Mouse (Mus musculus): Measurements from ENCODE around the gene Ercc1. TPM values are rescaled to one million over a fixed set of nuclear protein-coding genes. Genes with fewer than 3 reads are reported as not detected.

Gene Ercc1
- total RNA-seq, 2 experiments from 2014 or later, result 48.9 to 51.8 TPM

GRCm38 (mm10) chr7:19326359-19326758 is 18.2 kb upstream of the Ercc1 start:
- Histone ChIP-seq H3K4me3 (peak overlapping the region; percentile 47), H3K27ac (peak overlapping the region; percentile 92)
- DNase-seq (ENCODE audit: extremely low spot score in 1 of 2, low spot score in 2 of 2), result peak; percentile 74 to 79
- no peak for TF ChIP-seq CTCF (IDR thresholded peaks at IDR 0.05)
- intact Hi-C loops (cut with DNase I), result no loop called here

GRCm38 (mm10) chr7:19327128-19327527 is 17.4 kb upstream of the Ercc1 start:
- no peak for TF ChIP-seq CTCF (IDR thresholded peaks at IDR 0.05)
- intact Hi-C loops (cut with DNase I), result no loop called here
- DNase-seq (ENCODE audit: extremely low spot score in 1 of 2, low spot score in 2 of 2), result peak; percentile 86 to 87
- Histone ChIP-seq H3K27ac (peak overlapping the region; percentile 92), H3K4me3 (peak overlapping the region; percentile 47)

GRCm38 (mm10) chr7:19327782-19328181 is 16.8 kb upstream of the Ercc1 start:
- no peak for TF ChIP-seq CTCF (IDR thresholded peaks at IDR 0.05)
- no peak overlapping the region; the same call in 1 of the 2 replicates for H3K27ac ChIP-seq
- no peak overlapping the region for H3K4me3 ChIP-seq
- DNase-seq (ENCODE audit: extremely low spot score in 1 of 2, low spot score in 2 of 2), result no peak
- intact Hi-C loops (cut with DNase I), result no loop called here

GRCm38 (mm10) chr7:19328425-19328824 is 16.2 kb upstream of the Ercc1 start:
- no peak overlapping the region for H3K27ac ChIP-seq
- no peak for DNase-seq (ENCODE audit: extremely low spot score in 1 of 2, low spot score in 2 of 2)
- TF ChIP-seq CTCF (IDR thresholded peaks at IDR 0.05), result peak; percentile 43
- no peak overlapping the region for H3K4me3 ChIP-seq
- intact Hi-C loops (cut with DNase I), result no loop called here

- DNase-seq (ENCODE audit: extremely low spot score in 1 of 2, low spot score in 2 of 2), result no peak
- TF ChIP-seq CTCF (IDR thresholded peaks at IDR 0.05), result no peak
- Histone ChIP-seq H3K4me3 (no peak overlapping the region), H3K27ac (peak overlapping the region; percentile 97; the same call in 1 of the 2 replicates)
- intact Hi-C loops (cut with DNase I), result no loop called here
Measured at GRCm38 (mm10) chr7:19331910-19332309, 12.7 kb upstream of the Ercc1 start.

- Histone ChIP-seq H3K4me3 (peak overlapping the region; percentile 50), H3K27ac (peak overlapping the region; percentile 97)
- no peak for TF ChIP-seq CTCF (IDR thresholded peaks at IDR 0.05)
- intact Hi-C loops (cut with DNase I), result no loop called here
- DNase-seq (ENCODE audit: extremely low spot score in 1 of 2, low spot score in 2 of 2), result peak; percentile 88
Measured at GRCm38 (mm10) chr7:19332709-19333352, 11.7 kb upstream of the Ercc1 start.

GRCm38 (mm10) chr7:19335583-19335982 is 9.0 kb upstream of the Ercc1 start:
- Histone ChIP-seq H3K4me3 (no peak overlapping the region), H3K27ac (no peak overlapping the region)
- intact Hi-C loops (cut with DNase I), result no loop called here
- DNase-seq (ENCODE audit: extremely low spot score in 1 of 2, low spot score in 2 of 2), result no peak
- TF ChIP-seq CTCF (IDR thresholded peaks at IDR 0.05), result no peak

- no peak overlapping the region for H3K4me3 ChIP-seq
- DNase-seq (ENCODE audit: extremely low spot score in 1 of 2, low spot score in 2 of 2), result no peak
- no peak for TF ChIP-seq CTCF (IDR thresholded peaks at IDR 0.05)
- H3K27ac ChIP-seq, result peak overlapping the region; percentile 73
- intact Hi-C loops (cut with DNase I), result no loop called here
Measured at GRCm38 (mm10) chr7:19337122-19337521, 7.5 kb upstream of the Ercc1 start.

GRCm38 (mm10) chr7:19338060-19338459 is 6.5 kb upstream of the Ercc1 start:
- no peak overlapping the region for H3K4me3 ChIP-seq
- intact Hi-C loops (cut with DNase I), result no loop called here
- TF ChIP-seq CTCF (IDR thresholded peaks at IDR 0.05), result no peak
- DNase-seq (ENCODE audit: extremely low spot score in 1 of 2, low spot score in 2 of 2), result no peak
- no peak overlapping the region for H3K27ac ChIP-seq

- intact Hi-C loops (cut with DNase I), result no loop called here
- DNase-seq (ENCODE audit: extremely low spot score in 1 of 2, low spot score in 2 of 2), result no peak
- TF ChIP-seq CTCF (IDR thresholded peaks at IDR 0.05), result no peak
- Histone ChIP-seq H3K27ac (no peak overlapping the region), H3K4me3 (no peak overlapping the region)
Measured at GRCm38 (mm10) chr7:19338596-19338995, 6.0 kb upstream of the Ercc1 start.

- intact Hi-C loops (cut with DNase I), result no loop called here
- H3K27ac ChIP-seq, result peak overlapping the region; percentile 83; the same call in 1 of the 2 replicates
- H3K4me3 ChIP-seq, result no peak overlapping the region
- DNase-seq (ENCODE audit: extremely low spot score in 1 of 2, low spot score in 2 of 2), result no peak
- TF ChIP-seq CTCF (IDR thresholded peaks at IDR 0.05), result no peak
Measured at GRCm38 (mm10) chr7:19341250-19341649, 3.3 kb upstream of the Ercc1 start.

GRCm38 (mm10) chr7:19341761-19342409 is 2.7 kb upstream of the Ercc1 start:
- TF ChIP-seq CTCF (IDR thresholded peaks at IDR 0.05), result no peak
- intact Hi-C loops (cut with DNase I), result loop anchor here (1.0 to 2.0 kb wide), 2 partner anchors 103 to 163 kb away; no protein-coding TSS in a partner anchor
- H3K4me3 ChIP-seq, result peak overlapping the region; percentile 53
- H3K27ac ChIP-seq, result peak overlapping the region; percentile 83
- peak; percentile 59 to 71 for DNase-seq (ENCODE audit: extremely low spot score in 1 of 2, low spot score in 2 of 2)
